Mouse (Mus musculus) kidney, adult 11 months (tissue): Measurements from ENCODE around the gene P2ry13.

ENCODE experiments used
- DNase-seq: peaks from one replicate; pipeline ENCODE4 v3.0.0; 2022

Gene P2ry13

GRCm38 (mm10) chr3:59210727-59211126, at the start of gene P2ry13:
TSS of gene P2ry13 (minus strand) at chr3:59210882.
- no peak for DNase-seq

GRCm38 (mm10) chr3:59257740-59258664, 47.3 kb upstream of the P2ry13 start:
- DNase-seq, result no peak

DNA sequence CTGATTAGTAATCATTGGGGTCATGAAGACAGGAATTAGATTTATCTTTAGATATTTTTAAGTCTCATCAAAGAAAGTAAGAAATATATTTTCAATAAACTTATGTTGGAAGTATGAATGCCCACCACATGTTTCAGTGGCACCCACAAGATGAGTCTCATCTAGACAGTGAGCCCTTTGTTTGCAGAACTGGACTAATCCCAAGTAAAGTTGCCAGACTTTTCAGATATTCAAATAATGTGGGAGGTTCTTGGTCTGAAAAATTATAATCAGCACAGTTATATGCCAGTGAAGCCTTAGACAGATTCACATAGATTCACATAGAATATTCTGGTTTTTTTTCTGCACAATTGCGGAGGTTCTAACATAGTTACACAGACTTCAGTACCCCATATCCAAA, 39.8 kb upstream of the P2ry13 start:
- DNase-seq, result no peak

DNA sequence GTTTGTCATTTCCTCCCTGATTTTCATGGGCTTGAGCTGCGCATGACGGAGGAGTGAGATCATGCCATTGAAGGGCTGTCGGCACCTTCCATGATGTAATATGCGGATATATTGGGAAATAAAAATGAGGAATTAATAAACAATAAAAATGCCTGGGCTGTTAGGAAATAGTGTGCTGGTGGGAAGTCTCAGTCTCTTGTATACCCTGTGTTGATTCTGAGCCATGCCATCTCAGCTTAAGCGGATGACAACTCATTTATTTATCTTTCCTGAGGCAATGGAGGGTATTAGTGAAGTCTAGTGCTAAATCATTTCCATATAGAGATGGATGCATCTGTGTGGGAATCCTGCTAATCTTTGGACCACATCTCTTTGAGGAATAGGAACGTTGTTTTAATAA, 37.3 kb upstream of the P2ry13 start:
- DNase-seq, result no peak

DNA sequence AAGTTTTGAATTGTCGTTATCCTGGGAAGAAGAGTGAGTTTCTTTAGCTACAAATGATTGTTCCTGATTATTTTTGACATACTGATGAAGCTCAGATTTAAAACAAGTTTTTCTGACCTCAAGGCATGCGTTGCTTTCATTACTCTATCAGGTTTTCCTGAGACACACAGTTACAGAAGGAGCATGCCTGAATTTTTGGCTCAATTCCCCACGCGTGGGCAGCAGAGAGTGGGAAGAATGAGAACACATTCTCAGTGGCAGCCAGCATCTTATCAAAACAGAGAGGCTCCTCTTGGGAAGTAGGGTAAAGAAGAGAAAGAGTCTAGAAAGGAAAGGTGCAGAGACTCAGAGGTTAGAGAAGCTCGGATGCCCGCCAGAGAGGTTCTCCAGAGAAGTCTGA, 32.7 kb upstream of the P2ry13 start:
- no peak for DNase-seq

DNA sequence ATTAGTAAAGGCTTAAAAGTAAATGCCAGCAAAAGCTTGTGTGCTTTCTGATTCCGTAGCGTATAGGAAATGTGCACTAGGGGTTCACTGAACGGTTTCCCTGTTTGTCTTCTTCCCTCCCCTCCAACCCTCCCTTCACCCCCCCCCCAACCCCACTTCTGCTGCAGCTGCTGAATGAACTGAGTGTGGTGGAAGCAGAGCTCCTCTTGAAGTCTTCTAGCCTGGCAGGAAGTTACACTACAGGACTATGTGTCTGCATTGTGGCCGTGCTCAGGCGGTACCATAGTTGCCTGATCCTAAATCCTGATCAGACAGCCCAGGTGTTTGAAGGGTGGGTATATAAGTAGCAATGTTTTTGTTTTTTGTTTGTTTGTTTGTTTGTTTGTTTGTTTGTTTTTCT, 24.2 kb upstream of the P2ry13 start:
- no peak for DNase-seq

DNA sequence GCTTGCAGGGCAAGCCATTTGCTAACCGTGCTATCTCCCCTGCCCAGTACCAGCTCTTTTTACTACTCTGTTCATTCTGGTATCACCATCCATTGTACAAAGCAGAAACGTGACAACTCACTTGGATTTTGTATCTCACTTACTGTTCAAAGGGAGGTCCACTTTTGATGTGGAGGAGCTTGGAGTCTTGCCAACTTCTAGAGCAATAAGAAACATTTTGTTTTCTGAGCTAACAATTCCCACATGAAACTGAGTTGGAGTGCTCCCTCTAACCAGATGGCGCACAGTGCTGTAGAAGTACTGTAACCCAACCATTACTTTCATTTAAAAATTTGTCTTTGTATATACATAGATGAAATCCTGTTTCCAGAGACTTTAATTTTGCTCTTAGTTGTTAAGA, 20.2 kb upstream of the P2ry13 start:
- no peak for DNase-seq

DNA sequence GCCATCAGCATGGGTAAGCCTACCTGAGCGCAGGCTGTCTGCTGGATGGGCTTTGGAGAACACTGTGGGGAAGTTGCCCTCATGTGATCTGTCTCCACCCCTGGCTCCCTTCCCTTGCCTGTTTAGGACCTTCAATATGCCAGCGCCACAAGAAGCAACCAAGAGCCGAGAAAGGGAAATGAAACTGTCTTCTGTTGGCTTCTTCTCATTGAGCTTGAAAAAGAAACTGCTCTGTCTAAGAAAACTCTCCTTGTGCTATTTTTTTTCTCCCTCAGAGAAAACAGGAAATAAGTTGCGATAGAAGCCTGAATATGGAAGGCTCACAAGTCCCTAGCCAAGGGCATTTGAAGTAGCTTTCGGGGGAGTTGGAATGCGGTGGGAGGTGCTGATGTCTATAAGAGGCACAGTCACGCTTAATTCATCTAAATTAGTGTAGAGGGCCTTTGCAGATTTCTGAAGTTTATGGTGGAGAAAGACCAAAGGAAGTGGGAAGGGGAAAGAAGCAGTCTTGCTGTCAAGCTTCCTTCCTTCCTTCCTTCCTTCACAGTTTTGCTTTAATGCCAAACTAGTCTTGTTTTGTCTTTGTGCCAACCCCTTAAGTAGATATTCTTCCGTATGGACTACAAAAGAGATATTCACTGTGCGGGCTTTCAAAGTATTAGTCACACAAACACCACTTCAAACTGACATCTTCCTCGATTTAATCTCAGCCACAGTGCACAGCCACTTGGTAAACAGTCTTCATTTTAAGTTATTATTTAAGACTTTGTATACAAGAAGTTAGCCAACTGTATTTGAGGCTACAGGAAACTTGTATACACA, 18.3 kb upstream of the P2ry13 start:
- DNase-seq, result no peak

GRCm38 (mm10) chr3:59227696-59228095, 17.0 kb upstream of the P2ry13 start:
- DNase-seq, result no peak

DNA sequence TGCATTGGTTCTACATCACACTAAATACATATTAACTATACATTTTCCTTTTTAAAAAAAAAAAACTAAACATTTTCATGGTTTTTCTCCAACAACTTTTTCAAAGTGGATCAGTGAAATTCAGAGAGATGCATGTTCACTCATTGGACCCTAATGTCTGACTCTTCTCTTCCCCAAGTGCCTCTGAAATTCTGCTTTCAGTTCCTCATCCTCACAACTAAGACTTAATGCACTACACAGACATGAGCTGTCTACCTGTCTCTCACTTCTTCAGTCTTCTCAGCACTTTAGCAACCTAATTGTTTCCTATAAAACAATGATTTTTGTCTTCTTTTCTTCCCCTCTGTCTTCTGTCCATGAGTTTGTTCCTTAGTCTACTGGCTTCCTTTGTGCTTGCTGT, 14.7 kb upstream of the P2ry13 start:
- DNase-seq, result no peak

DNA sequence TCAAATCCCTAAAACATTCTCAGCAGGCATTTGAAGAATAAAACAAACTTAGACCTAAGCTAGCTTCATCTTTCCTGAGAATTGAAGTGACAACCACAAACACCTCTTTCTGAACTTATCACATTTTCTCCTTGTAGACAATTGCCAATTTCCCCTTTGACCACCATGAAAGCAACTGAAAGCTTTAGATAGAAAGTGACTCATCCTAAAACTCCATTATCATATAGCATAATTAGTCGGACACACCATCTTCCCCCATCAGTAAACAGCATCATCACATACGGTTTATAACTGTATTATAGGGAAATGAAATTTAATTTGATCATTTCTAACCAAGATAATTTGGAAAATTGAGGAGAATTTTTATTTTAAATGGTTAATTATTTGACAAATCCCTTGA, 11.6 kb upstream of the P2ry13 start:
- DNase-seq, result no peak

DNA sequence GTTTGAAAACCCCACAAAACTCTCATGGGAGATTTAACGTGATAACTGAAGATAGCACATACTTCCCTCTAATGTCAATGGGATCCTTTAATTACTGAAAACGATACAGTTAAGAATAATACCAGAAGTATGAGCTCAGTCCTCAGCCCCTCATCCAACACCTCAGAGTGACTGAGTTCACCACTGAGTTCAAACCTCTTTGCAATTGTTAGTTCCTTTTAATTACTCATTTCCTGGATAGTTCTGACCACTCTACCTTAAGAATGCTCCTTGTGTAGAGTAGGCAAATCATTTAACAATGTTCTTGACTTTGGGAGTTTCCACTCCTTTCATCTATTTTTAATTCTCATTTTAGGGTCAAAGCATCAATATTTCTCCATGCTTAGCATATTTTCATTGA, 8.6 kb upstream of the P2ry13 start:
- DNase-seq, result no peak

DNA sequence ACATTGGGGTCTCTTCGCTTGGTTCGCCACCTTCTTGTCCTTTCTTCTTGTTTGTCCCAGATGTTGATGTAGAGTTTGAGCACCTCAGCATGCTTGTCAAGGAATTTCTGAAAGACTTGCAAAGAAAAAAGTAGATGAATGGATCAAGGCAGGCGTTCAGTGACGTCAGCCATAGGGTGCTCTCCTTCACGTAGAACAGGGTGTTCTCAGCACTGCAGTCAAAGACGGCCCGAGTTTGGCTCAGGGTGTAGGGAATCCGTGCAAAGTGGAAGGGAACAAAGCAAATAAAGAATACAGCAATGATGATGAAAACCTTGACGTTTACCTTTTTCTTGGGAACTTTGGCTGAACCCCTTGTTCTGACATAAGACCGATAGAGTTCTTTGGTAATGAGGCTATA, 6.5 kb upstream of the P2ry13 start:
- no peak for DNase-seq

- no peak for DNase-seq
These were observed 1.7 kb upstream of the P2ry13 start for GRCm38 (mm10) chr3:59212404-59212803.

DNA sequence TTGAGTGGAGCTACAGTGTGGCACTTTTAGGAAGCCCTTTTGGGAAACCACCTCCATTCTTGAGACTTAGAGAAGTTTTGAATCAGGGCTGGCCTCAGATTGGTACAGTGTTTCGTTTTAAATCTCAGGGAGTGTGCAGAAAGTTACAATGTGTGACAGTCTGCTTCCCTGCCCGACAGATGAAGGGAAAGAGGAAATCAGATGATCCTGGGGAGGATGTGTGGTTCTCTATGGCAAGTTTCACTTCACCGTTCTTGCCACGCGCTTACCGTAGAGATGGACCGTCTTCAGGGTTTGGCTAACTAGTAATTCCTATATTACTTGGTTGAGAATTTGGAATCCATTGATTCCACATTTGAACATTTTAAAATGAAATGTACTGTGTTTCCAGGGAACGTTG, 1.1 kb upstream of the P2ry13 start:
- no peak for DNase-seq

- no peak for DNase-seq
These were observed 593 bp downstream of the P2ry13 start for GRCm38 (mm10) chr3:59210089-59210488.

GRCm38 (mm10) chr3:59208650-59209548, 1.8 kb downstream of the P2ry13 start:
- no peak for DNase-seq

DNA sequence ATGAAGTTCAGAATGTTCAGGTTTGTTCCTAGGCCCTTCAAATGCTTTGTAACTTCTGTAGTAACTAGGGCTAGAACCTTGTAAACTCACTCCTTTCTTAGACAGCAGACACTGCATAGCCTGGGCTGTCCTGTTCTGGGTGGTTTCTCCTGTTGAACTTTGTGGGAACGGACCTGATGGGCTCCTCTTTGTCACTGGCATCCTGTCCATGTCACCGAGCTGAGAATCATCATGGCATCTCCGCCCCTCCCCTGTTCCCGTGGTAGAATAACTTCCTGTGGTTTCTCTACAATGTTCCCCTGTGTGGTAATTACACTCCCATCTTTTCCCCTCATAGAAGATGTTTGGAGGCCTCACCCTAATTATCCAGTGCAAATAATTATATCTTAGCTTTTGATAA, 4.7 kb downstream of the P2ry13 start:
- DNase-seq, result no peak

GRCm38 (mm10) chr3:59204719-59205503, 5.8 kb downstream of the P2ry13 start:
- DNase-seq, result no peak

DNA sequence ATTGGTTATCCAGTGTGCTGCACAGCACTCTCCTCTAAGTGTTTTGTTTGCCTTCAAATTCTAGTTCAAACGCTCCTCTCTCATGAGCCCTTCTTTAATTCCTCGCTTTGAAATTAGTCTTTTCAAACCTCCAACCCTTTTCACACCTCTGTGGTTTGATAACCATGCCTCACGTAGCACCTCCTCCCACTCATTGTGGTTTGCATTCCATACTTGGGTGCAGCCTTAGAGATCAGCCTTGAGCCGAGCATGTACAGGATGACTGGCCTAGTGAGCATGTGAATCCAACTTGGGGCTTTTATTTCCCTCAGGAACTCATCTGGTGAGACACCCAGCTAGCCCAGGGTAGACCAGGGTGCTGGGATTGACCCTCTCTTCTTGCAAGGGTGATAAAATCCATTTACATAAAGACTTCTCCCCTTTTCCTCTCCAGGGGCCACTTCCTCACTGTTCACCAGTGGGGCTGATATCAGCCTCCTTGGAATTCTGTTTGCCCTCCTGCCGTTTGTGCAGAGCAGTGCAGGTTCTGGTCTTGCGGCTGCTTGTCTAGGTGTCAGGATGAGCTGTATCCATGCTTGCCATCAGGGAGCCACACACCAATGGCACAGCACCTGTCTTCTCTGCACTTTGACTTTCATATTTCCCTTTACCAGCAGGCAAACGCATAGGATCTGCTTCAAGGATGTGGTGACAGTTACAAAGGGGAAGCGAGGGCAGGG, 6.7 kb downstream of the P2ry13 start:
- no peak for DNase-seq

DNA sequence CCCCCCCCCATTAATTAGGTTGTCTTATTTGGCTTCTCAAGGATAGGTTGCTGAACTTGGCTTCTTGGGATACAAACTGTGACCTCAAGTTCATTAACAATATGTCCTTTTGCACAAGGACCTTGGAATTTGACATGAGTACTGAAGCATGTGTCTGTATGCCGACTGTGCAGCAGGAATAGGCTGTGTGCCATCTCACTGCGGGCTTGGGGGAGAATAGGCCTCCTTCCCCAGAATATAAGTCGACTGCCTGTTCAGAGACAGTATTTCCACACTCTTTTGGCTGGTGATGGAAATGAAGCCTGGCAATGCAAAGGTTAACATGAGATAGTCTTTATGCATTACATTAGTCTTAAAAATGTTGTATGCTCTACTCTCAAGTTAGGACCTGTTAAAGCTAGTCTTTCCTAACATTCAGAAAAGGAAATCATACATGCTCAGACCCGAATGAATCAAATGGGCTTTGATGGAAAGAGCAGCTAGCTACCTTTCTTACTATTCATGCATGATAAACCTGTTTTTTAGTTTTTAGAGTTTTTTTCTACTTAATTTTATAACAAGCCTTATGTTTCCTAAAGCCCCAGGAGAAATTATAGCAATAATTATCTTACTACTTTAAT, 13.2 kb downstream of the P2ry13 start:
- DNase-seq, result no peak
